Mouse (Mus musculus) layer of hippocampus, postnatal 14 days (tissue): ENCODE results near the gene Polr3b. TPM values are rescaled to one million over a fixed set of nuclear protein-coding genes. Genes with fewer than 3 reads are reported as not detected.

Source experiments
- DNase-seq, 2 experiments: peaks; one replicate each; pipeline ENCODE4 v3.0.0; 2021 to 2022; ENCODE audit warnings: low spot score in 2 of 2, mixed read lengths in 1 of 2
- total RNA-seq, 2 experiments: library from RNA; stranded (reverse); gene quantifications; 2 replicates each; pipeline ENCODE4 v1.2.3; 2021

Gene Polr3b
- total RNA-seq, 2 experiments from 2014 or later = 12.9 to 14.5 TPM

- no peak for DNase-seq
These were observed 136.0 kb downstream of the Polr3b start for GRCm38 (mm10) chr10:84758200-84758468.

GRCm38 (mm10) chr10:84758483-84759431 is 136.7 kb downstream of the Polr3b start:
- DNase-seq = no peak

- no peak for DNase-seq
These were observed 137.5 kb downstream of the Polr3b start for GRCm38 (mm10) chr10:84759511-84760117.

- DNase-seq = no peak
These were observed 138.3 kb downstream of the Polr3b start for GRCm38 (mm10) chr10:84760118-84761111.

- DNase-seq = no peak
These were observed 146.7 kb downstream of the Polr3b start for GRCm38 (mm10) chr10:84768766-84769165.

- no peak for DNase-seq
These were observed 150.5 kb downstream of the Polr3b start for GRCm38 (mm10) chr10:84772380-84773130.

GRCm38 (mm10) chr10:84773889-84774288 is 151.8 kb downstream of the Polr3b start:
- no peak for DNase-seq

GRCm38 (mm10) chr10:84774573-84774972 is 152.5 kb downstream of the Polr3b start:
- peak in 1 of 2 experiments; percentile 40 for DNase-seq

Other genes starting within 250 kb of the Polr3b start
- gene Nuak1, start 181.7 kb upstream of the Polr3b start, total RNA-seq = 10 to 100 TPM; 47.6 to 50.2 TPM
- 10 to 100 TPM; 25.3 to 26.8 TPM for gene Ckap4, start 88.2 kb upstream of the Polr3b start, total RNA-seq
- 10 to 100 TPM; 24.5 to 25.2 TPM for gene Tcp11l2, start 45.7 kb upstream of the Polr3b start, total RNA-seq
- 10 to 100 TPM; 13.1 to 15.4 TPM for gene Rfx4, start 133.8 kb downstream of the Polr3b start, total RNA-seq